Mouse (Mus musculus) embryonic facial prominence, embryonic 12.5 days (tissue): ENCODE results near the gene Laptm4a. TPM values are rescaled to one million over a fixed set of nuclear protein-coding genes. Genes with fewer than 3 reads are reported as not detected.
"Not testable (repeated sequence)": the region's sequence is repeated elsewhere in the genome, so short reads cannot be mapped to it uniquely, and the experiment has no call there.

Experiments
- ATAC-seq: fragments of 200-750 bp; cut with Nextera tagmentation; 2 replicates; pipeline ENCODE4 v1.8.0; 2017; ENCODE audit not compliant: insufficient number of reproducible peaks, insufficient read depth, low FRiP score, low TSS enrichment
- H3K27ac ChIP-seq: fragments of 300-500 bp; sonication (generic); 2 replicates; pipeline ENCODE4 v1.5.1; 2016; ENCODE audit warnings: mild to moderate bottlenecking
- H3K27me3 ChIP-seq: fragments of 300-500 bp; sonication (generic); 2 replicates; pipeline ENCODE4 v1.6.1; 2016; ENCODE audit warnings: mild to moderate bottlenecking, moderate library complexity
- H3K36me3 ChIP-seq: fragments of 300-500 bp; sonication (generic); 2 replicates; pipeline ENCODE4 v1.6.1; 2016; ENCODE audit warnings: mild to moderate bottlenecking
- H3K4me1 ChIP-seq: fragments of 300-500 bp; sonication (generic); 2 replicates; pipeline ENCODE4 v1.6.1; 2016
- H3K4me2 ChIP-seq: fragments of 300-500 bp; sonication (generic); replicated peaks from 2 replicates; pipeline ENCODE4 v1.6.1; 2016; ENCODE audit warnings: mild to moderate bottlenecking, moderate library complexity
- H3K4me3 ChIP-seq: fragments of 300-500 bp; sonication (generic); 2 replicates; pipeline ENCODE4 v1.5.1; 2016; ENCODE audit warnings: mild to moderate bottlenecking
- H3K9ac ChIP-seq: fragments of 300-500 bp; sonication (generic); 2 replicates; pipeline ENCODE4 v1.6.1; 2016; ENCODE audit warnings: mild to moderate bottlenecking, moderate library complexity
- H3K9me3 ChIP-seq: fragments of 300-500 bp; sonication (generic); 2 replicates; pipeline ENCODE4 v1.6.1; 2016; ENCODE audit warnings: mild to moderate bottlenecking, moderate library complexity
- WGBS: fragments of 180-500 bp; shearing (Covaris S2); methylation state at CpG from one replicate; pipeline ENCODE4 v1.1.7; 2016; 5-methylcytosine and 5-hydroxymethylcytosine counted together
- polyA plus RNA-seq: library from polyadenylated mRNA; unstranded; fragments of >200 nt; fragmentation: Nextera tagmentation; extraction: Ambion mirVana; gene quantifications from 2 replicates; pipeline ENCODE4 v1.2.1, GENCODE M21; 2016

The Laptm4a gene
- polyA plus RNA-seq, 1 experiment from 2014 or later: 307 TPM

- WGBS: 19% methylated on average over 9 of the region's 9 CpGs
- Histone ChIP-seq H3K27me3 (no peaks in the 10 kb centered on the region), H3K9ac (peak overlapping the region; percentile 37; the same call in 1 of the 2 replicates), H3K36me3 (no peaks in the 10 kb centered on the region), H3K4me1 (peaks cover 46% of the 10 kb centered on the region), H3K9me3 (no peaks in the 10 kb centered on the region), H3K4me2 (peak overlapping the region; percentile 31), H3K27ac (peak overlapping the region; percentile 94), H3K4me3 (no peak overlapping the region)
- ATAC-seq: peak; percentile 80
Measured at GRCm38 (mm10) chr12:8913701-8914340, 7.6 kb upstream of the Laptm4a start.

DNA sequence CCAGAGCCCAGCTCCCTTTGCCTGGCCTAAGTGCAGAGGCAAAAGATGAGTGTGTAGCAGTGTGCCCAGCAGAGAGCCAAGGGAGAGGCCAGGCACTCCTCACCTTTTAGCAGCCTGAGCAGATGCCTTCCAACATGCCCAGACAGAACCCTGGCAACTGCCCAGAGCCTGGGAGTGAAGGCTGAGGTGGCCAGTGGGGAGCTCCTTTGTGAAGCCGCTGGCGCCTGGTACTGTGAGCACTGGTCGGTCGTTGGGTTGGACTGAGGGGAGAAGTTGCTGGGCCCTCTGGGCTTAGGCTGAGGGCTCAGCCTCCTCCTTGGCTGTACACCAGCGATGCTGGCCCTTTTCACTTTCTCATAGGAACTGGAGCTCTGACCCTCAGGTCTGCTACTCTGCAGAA lies 5.1 kb upstream of the Laptm4a start:
- Histone ChIP-seq H3K9ac (peak overlapping the region; percentile 33; the same call in 1 of the 2 replicates), H3K4me1 (peaks cover 49% of the 10 kb centered on the region)
- WGBS: 42% methylated on average over 5 of the region's 5 CpGs

GRCm38 (mm10) chr12:8919231-8919630 lies 2.2 kb upstream of the Laptm4a start:
- no peak overlapping the region for H3K4me2 ChIP-seq
- no peak overlapping the region for H3K4me3 ChIP-seq
- no peaks in the 10 kb centered on the region for H3K9me3 ChIP-seq
- H3K36me3 ChIP-seq: no peaks in the 10 kb centered on the region
- no peaks in the 10 kb centered on the region for H3K27me3 ChIP-seq
- ATAC-seq: no peak
- no peak overlapping the region for H3K27ac ChIP-seq
- H3K4me1 ChIP-seq: peaks cover 34% of the 10 kb centered on the region
- no peak overlapping the region for H3K9ac ChIP-seq
- 92% methylated on average over 3 of the region's 3 CpGs for WGBS

More for the DNA sequence above, 5.1 kb upstream of the Laptm4a start:
- H3K9me3 ChIP-seq: no peaks in the 10 kb centered on the region
- H3K36me3 ChIP-seq: no peaks in the 10 kb centered on the region
- H3K27ac ChIP-seq: peak overlapping the region; percentile 74
- H3K27me3 ChIP-seq: no peaks in the 10 kb centered on the region
- no peak overlapping the region for H3K4me2 ChIP-seq
- no peak overlapping the region for H3K4me3 ChIP-seq
- no peak for ATAC-seq

- ATAC-seq: no peak
Measured at GRCm38 (mm10) chr12:8920996-8921393, 469 bp upstream of the Laptm4a start.

GRCm38 (mm10) chr12:8922369-8923124 lies 1.1 kb downstream of the Laptm4a start:
- H3K4me3 ChIP-seq: peak overlapping the region; percentile 67
- H3K36me3 ChIP-seq: peaks cover 9% of the 10 kb centered on the region
- H3K27ac ChIP-seq: peak overlapping the region; percentile 96
- no peaks in the 10 kb centered on the region for H3K9me3 ChIP-seq
- H3K27me3 ChIP-seq: no peaks in the 10 kb centered on the region
- no peak for ATAC-seq
- H3K9ac ChIP-seq: peak overlapping the region; percentile 89
- peak overlapping the region; percentile 70 for H3K4me2 ChIP-seq
- 3% methylated on average over 30 of the region's 30 CpGs for WGBS
- H3K4me1 ChIP-seq: peaks cover 25% of the 10 kb centered on the region

More at GRCm38 (mm10) chr12:8920996-8921393, 469 bp upstream of the Laptm4a start:
- peak overlapping the region; percentile 96 for H3K27ac ChIP-seq
- H3K27me3 ChIP-seq: no peaks in the 10 kb centered on the region
- H3K4me3 ChIP-seq: peak overlapping the region; percentile 67
- H3K9ac ChIP-seq: no peak overlapping the region
- WGBS: 43% methylated on average over 1 of the region's 1 CpGs
- peak overlapping the region; percentile 70 for H3K4me2 ChIP-seq
- H3K4me1 ChIP-seq: peaks cover 35% of the 10 kb centered on the region
- no peaks in the 10 kb centered on the region for H3K9me3 ChIP-seq
- H3K36me3 ChIP-seq: peaks cover 5% of the 10 kb centered on the region

DNA sequence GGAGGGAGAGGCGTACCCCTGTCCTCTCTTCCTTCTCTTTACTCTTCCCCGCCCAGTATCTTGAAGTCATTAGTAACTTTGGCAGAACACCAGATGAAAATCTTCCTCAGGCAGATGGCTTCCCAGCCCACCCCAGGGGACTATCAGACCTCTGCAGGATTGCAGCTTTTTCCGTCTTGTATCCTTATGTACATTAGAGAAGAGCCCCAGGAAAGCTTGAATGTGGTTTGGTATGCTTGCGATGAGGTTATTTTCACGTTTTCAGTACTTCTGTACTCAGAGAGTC lies 1.6 kb downstream of the Laptm4a start:
- peak overlapping the region; percentile 89 for H3K9ac ChIP-seq
- H3K4me3 ChIP-seq: peak overlapping the region; percentile 67
- no peaks in the 10 kb centered on the region for H3K27me3 ChIP-seq
- H3K9me3 ChIP-seq: no peaks in the 10 kb centered on the region
- ATAC-seq: no peak
- WGBS: 19% methylated on average over 5 of the region's 5 CpGs
- H3K4me2 ChIP-seq: peak overlapping the region; percentile 70
- peak overlapping the region; percentile 96 for H3K27ac ChIP-seq
- peaks cover 25% of the 10 kb centered on the region for H3K4me1 ChIP-seq
- peaks cover 11% of the 10 kb centered on the region for H3K36me3 ChIP-seq

DNA sequence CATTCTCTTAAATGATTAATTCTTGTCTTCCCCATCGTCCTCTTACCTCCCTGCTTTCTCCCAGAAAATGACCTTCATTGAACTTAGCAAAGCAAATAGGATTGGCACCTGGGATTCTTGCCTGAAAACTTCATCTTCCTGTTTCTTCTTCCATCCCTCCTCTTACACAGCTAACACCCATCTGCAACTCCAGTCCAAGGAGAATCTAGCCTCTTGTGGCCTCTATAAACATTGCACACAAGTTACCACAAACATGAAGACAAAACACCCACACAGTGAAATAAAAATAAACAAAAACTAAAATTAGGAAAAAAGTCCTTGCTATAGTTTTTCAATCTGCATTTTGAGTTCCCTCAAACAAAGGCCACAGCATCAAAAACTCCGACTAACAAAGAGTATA lies 2.1 kb downstream of the Laptm4a start:
- H3K36me3 ChIP-seq: peaks cover 11% of the 10 kb centered on the region
- peaks cover 26% of the 10 kb centered on the region for H3K4me1 ChIP-seq
- no peak for ATAC-seq
- WGBS: 56% methylated on average over 2 of the region's 2 CpGs
- peak overlapping the region; percentile 67 for H3K4me3 ChIP-seq
- H3K9ac ChIP-seq: peak overlapping the region; percentile 89
- peak overlapping the region; percentile 70 for H3K4me2 ChIP-seq
- peak overlapping the region; percentile 96 for H3K27ac ChIP-seq
- no peaks in the 10 kb centered on the region for H3K9me3 ChIP-seq
- H3K27me3 ChIP-seq: no peaks in the 10 kb centered on the region

DNA sequence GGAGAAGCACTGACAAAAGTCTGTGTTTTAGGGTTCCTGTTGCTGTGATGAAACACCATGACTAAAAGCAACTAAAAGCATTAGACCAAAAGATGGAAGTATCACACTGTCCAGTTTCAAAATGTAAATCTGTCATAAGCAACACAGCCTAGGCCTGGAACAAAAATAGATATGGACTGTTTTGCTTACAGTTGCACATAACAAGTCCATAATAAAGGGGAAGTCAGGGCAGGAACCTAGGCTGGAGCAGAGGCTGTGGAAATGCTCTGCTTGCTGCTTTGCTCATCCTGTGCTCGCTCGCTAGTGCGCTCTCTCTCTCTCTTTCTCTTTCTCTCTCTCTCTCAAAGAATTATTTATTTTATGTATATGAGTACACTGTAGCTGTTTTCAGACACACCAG lies 6.2 kb downstream of the Laptm4a start:
- Histone ChIP-seq H3K36me3 (peaks cover 26% of the 10 kb centered on the region), H3K27ac (no peak overlapping the region), H3K9ac (no peak overlapping the region)

DNA sequence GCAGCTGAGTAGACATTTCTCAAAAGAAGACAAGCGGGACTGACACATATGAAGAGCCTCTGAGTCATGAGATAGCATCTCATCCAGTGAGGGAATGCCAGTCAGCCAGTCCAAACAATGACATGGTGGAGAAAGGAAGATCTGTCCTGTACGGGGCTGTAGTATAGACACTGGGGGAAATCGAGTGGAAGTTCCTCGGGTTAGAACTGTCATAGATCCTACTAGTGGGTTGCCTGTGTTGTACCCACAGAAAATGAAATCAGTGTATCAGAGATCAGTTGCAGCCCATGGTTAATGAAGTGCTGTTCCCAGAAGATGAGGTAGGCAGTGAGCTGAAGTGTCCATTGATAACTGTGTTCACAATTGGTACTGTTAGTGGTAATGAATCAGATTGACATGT lies 7.3 kb downstream of the Laptm4a start:
- H3K9me3 ChIP-seq: no peaks in the 10 kb centered on the region
- H3K4me1 ChIP-seq: peaks cover 24% of the 10 kb centered on the region
- H3K27me3 ChIP-seq: no peaks in the 10 kb centered on the region
- no peak overlapping the region for H3K9ac ChIP-seq
- no peak overlapping the region for H3K4me3 ChIP-seq
- peaks cover 34% of the 10 kb centered on the region for H3K36me3 ChIP-seq
- ATAC-seq: no peak
- no peak overlapping the region for H3K27ac ChIP-seq
- no peak overlapping the region for H3K4me2 ChIP-seq
- WGBS: 85% methylated on average over 4 of the region's 4 CpGs

More for the DNA sequence above, 6.2 kb downstream of the Laptm4a start:
- 93% methylated on average over 3 of the region's 3 CpGs for WGBS
- H3K4me1 ChIP-seq: peaks cover 32% of the 10 kb centered on the region
- no peak overlapping the region for H3K4me2 ChIP-seq
- H3K27me3 ChIP-seq: no peaks in the 10 kb centered on the region
- ATAC-seq: no peak
- H3K4me3 ChIP-seq: no peak overlapping the region
- H3K9me3 ChIP-seq: no peaks in the 10 kb centered on the region

- no peak overlapping the region for H3K4me2 ChIP-seq
- H3K4me1 ChIP-seq: peaks cover 12% of the 10 kb centered on the region; the same call in 1 of the 2 replicates
- no peaks in the 10 kb centered on the region for H3K27me3 ChIP-seq
- no peaks in the 10 kb centered on the region for H3K9me3 ChIP-seq
- no peak overlapping the region for H3K9ac ChIP-seq
- no peak for ATAC-seq
- H3K4me3 ChIP-seq: no peak overlapping the region
- 88% methylated on average over 4 of the region's 4 CpGs for WGBS
- H3K36me3 ChIP-seq: peaks cover 47% of the 10 kb centered on the region
- no peak overlapping the region for H3K27ac ChIP-seq
Measured at GRCm38 (mm10) chr12:8931083-8931482, 9.6 kb downstream of the Laptm4a start.

- Histone ChIP-seq H3K27me3 (no peaks in the 10 kb centered on the region), H3K4me3 (no peak overlapping the region), H3K4me1 (peaks cover 5% of the 10 kb centered on the region; the same call in 1 of the 2 replicates), H3K36me3 (peaks cover 74% of the 10 kb centered on the region), H3K9me3 (no peaks in the 10 kb centered on the region), H3K27ac (no peak overlapping the region), H3K4me2 (no peak overlapping the region), H3K9ac (no peak overlapping the region)
- no peak for ATAC-seq
- 86% methylated on average over 5 of the region's 5 CpGs for WGBS
Measured at GRCm38 (mm10) chr12:8935349-8935748, 13.9 kb downstream of the Laptm4a start.

DNA sequence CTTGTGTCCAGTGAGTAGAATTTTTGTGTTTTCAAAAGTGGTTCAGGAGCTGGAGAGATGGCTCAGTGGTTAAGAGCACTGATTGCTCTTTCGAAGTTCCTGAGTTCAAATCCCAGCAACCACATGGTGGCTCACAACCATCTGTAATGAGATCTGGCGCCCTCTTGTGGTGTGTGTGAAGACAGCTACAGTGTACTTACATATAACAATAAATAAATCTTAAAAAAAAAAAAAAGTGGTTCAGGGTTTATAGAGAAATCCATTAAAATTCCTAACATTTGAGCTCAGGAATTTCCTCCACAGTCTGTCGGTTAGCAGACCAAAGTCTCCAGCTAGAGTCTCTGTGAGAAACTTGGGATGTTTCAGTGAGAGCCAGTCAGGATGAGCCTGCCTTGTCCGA lies 14.7 kb downstream of the Laptm4a start:
- H3K27ac ChIP-seq, H3K27me3 ChIP-seq, H3K4me2 ChIP-seq, H3K4me3 ChIP-seq, ATAC-seq, H3K9ac ChIP-seq, H3K9me3 ChIP-seq, H3K4me1 ChIP-seq: not testable (repeated sequence)
- 74% methylated on average over 4 of the region's 4 CpGs for WGBS
- peaks cover 73% of the 10 kb centered on the region for H3K36me3 ChIP-seq
